Mouse (Mus musculus): ENCODE measurements around the gene Usp28.
"Not testable (repeated sequence)": the region's sequence is repeated elsewhere in the genome, so short reads cannot be mapped to it uniquely, and the experiment has no call there.

Gene Usp28

GRCm38 (mm10) chr9:48984845-48985707 lies at the start of gene Usp28:
TSS of gene Usp28 (plus strand) at chr9:48985375.
- peak; percentile 98 to 99 for DNase-seq (ENCODE audit: low spot score in 2 of 2)

GRCm38 (mm10) chr9:48942349-48942748 lies 42.8 kb upstream of the Usp28 start:
- no peak for DNase-seq (ENCODE audit: low spot score in 2 of 2)

GRCm38 (mm10) chr9:48947565-48947964 lies 37.6 kb upstream of the Usp28 start:
- DNase-seq (ENCODE audit: low spot score in 2 of 2) = no peak

GRCm38 (mm10) chr9:48961314-48961713 lies 23.9 kb upstream of the Usp28 start:
- DNase-seq (ENCODE audit: low spot score in 2 of 2) = no peak

- no peak for DNase-seq (ENCODE audit: low spot score in 2 of 2)
Observed at GRCm38 (mm10) chr9:48962131-48962530, 23.0 kb upstream of the Usp28 start.

GRCm38 (mm10) chr9:48964587-48965040 lies 20.6 kb upstream of the Usp28 start, which contains the start of gene Htr3b:
TSS of gene Htr3b (minus strand) at chr9:48964990.
- DNase-seq (ENCODE audit: low spot score in 2 of 2) = no peak

- no peak for DNase-seq (ENCODE audit: low spot score in 2 of 2)
Observed at GRCm38 (mm10) chr9:48972494-48972893, 12.7 kb upstream of the Usp28 start.

GRCm38 (mm10) chr9:48976661-48977355 lies 8.4 kb upstream of the Usp28 start:
- DNase-seq (ENCODE audit: low spot score in 2 of 2) = no peak

- no peak for DNase-seq (ENCODE audit: low spot score in 2 of 2)
Observed at GRCm38 (mm10) chr9:48980371-48980770, 4.8 kb upstream of the Usp28 start.

GRCm38 (mm10) chr9:48980781-48981180 lies 4.4 kb upstream of the Usp28 start:
- no peak for DNase-seq (ENCODE audit: low spot score in 2 of 2)

GRCm38 (mm10) chr9:48981827-48982226 lies 3.3 kb upstream of the Usp28 start:
- DNase-seq (ENCODE audit: low spot score in 2 of 2) = no peak

- not testable (repeated sequence) for DNase-seq (ENCODE audit: low spot score in 2 of 2)
Observed at GRCm38 (mm10) chr9:48983801-48984200, 1.4 kb upstream of the Usp28 start.

- DNase-seq (ENCODE audit: low spot score in 2 of 2) = no peak
Observed at GRCm38 (mm10) chr9:48984320-48984844, 793 bp upstream of the Usp28 start.

GRCm38 (mm10) chr9:48985708-48986088 lies 523 bp downstream of the Usp28 start:
- DNase-seq (ENCODE audit: low spot score in 2 of 2) = no peak

GRCm38 (mm10) chr9:48986616-48987141 lies 1.5 kb downstream of the Usp28 start:
- DNase-seq (ENCODE audit: low spot score in 2 of 2) = peak; percentile 68 to 78

GRCm38 (mm10) chr9:48987201-48988101 lies 2.3 kb downstream of the Usp28 start:
- DNase-seq (ENCODE audit: low spot score in 2 of 2) = peak in 1 of 2 experiments; percentile 26

- no peak for DNase-seq (ENCODE audit: low spot score in 2 of 2)
Observed at GRCm38 (mm10) chr9:48991671-48992070, 6.5 kb downstream of the Usp28 start.

GRCm38 (mm10) chr9:48994779-48995178 lies 9.6 kb downstream of the Usp28 start:
- DNase-seq (ENCODE audit: low spot score in 2 of 2) = no peak

GRCm38 (mm10) chr9:48995735-48996134 lies 10.6 kb downstream of the Usp28 start:
- DNase-seq (ENCODE audit: low spot score in 2 of 2) = no peak

- no peak for DNase-seq (ENCODE audit: low spot score in 2 of 2)
Observed at GRCm38 (mm10) chr9:48999256-48999655, 14.1 kb downstream of the Usp28 start.

- no peak for DNase-seq (ENCODE audit: low spot score in 2 of 2)
Observed at GRCm38 (mm10) chr9:49015824-49016223, 30.6 kb downstream of the Usp28 start.

All from heart, adult 9 months (tissue).